In the genomic region with DNA sequence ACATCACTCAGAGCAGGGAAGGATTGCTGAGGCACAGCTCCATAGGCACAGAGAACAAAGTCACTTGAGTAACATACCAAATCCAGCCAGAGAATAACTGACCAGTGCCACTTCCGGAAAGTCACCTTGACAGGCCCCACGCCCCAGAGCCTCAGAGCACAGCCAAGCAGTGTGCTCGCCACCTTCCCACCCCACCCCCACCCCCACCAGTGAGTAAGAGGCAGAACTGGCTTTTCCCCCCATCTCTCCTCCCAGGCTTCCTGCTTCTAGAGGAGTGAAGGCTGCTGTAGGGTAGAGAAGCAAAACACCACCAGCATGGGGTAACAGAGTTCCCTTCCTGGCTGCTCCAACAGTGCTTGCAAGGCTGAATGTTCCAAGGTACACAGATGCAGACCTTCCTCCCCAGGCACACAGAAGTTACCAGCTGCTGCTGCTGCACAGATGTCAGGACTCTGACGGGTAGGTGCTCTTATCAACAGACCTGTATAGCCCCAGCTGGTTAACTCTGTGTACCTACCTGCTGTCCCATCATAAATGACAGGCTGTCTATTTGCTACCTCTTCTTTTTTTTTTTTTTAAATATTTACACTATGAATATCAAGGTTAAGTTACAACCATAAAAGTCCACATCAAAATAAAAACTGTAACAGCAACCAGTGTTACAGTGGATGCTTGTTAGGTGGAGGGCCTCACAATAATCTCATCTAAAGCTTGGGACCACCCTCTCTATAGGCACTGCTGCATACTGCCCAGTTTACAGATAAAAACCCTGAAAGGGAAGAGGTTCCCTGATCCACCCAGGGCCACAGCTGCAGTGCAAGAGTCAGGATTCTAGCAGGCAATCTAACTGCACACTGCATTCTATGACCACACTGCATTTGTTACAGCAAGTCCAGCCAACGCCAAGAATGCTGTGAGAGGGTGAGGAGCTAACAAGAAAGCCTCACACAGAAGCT, we compare ENCODE assay signal across 13 mouse cellular contexts. TPM values are rescaled to one million over a fixed set of nuclear protein-coding genes. Genes with fewer than 3 reads are reported as not detected.
DNase-seq lines count a peak whose midpoint lies in the region; ATAC-seq and TF ChIP-seq lines count a peak whose summit lies in the region.
"Had no signal": no experiment of that assay in that cellular context is flagged by ENCODE, and none has a peak within 500 bp of the region (broad histone marks: within the 10 kb centered on the region; RNA-seq: fewer than 3 reads in every experiment).

No protein-coding gene starts in this region.

- peaks cover 9 to 10% of the 10 kb centered on the region in 2 experiments for H3K36me3 ChIP-seq in MEL (ENCODE audit: control insufficient read depth in 1 of 2, insufficient read depth in 2 of 2, low read length in 2 of 2)
- H3K36me3 ChIP-seq in intestine, embryonic 16.5 days (ENCODE audit: control insufficient read depth, insufficient read depth, low read length), result peaks cover 11% of the 10 kb centered on the region
- peaks cover 31% of the 10 kb centered on the region for H3K36me3 ChIP-seq in stomach, embryonic 14.5 days (ENCODE audit: control insufficient read depth, insufficient read depth, low read length)
- H3K36me3 ChIP-seq in midbrain, embryonic 14.5 days (ENCODE audit: control insufficient read depth, insufficient read depth, low read length), result peaks cover 71% of the 10 kb centered on the region

- H3K9me3 ChIP-seq in MEL (replicated peaks; ENCODE audit: insufficient read depth, low read length), result no peaks in the 10 kb centered on the region
- no peaks in the 10 kb centered on the region for H3K9me3 ChIP-seq in intestine, embryonic 16.5 days (ENCODE audit: control insufficient read depth, low read length)
- H3K9me3 ChIP-seq in stomach, embryonic 14.5 days (ENCODE audit: control insufficient read depth, low read depth, low read length), result no peaks in the 10 kb centered on the region
- H3K9me3 ChIP-seq in midbrain, embryonic 14.5 days (ENCODE audit: control insufficient read depth, low read length), result no peaks in the 10 kb centered on the region
- H3K9me3 ChIP-seq: limb, embryonic 13.5 days; midbrain, embryonic 13.5 days had no signal

- H3K9ac ChIP-seq in MEL (ENCODE audit: control insufficient read depth, low read depth, low read length, poor library complexity, severe bottlenecking), result no peak overlapping the region
- no peak overlapping the region for H3K9ac ChIP-seq in intestine, embryonic 16.5 days (ENCODE audit: low read depth, low read length)
- H3K9ac ChIP-seq in stomach, embryonic 14.5 days (replicated peaks; ENCODE audit: low read depth, low read length), result no peak overlapping the region
- no peak overlapping the region for H3K9ac ChIP-seq in midbrain, embryonic 14.5 days (replicated peaks; ENCODE audit: low read length)
- H3K9ac ChIP-seq: limb, embryonic 13.5 days; midbrain, embryonic 13.5 days had no signal

- ATAC-seq in intestine, embryonic 16.5 days, result peak; percentile 92
- peak; percentile 59; the same call in 1 of the 2 replicates for ATAC-seq in stomach, embryonic 14.5 days (ENCODE audit: insufficient number of reproducible peaks, insufficient read depth, low FRiP score, low read depth)
- ATAC-seq in midbrain, embryonic 14.5 days (ENCODE audit: low FRiP score, low TSS enrichment), result no peak
- ATAC-seq: CD4-positive, CD25-positive, alpha-beta regulatory T cell, adult 4 months; midbrain, embryonic 13.5 days had no signal

- 49% methylated on average over 5 of the region's 5 CpGs for WGBS in intestine, embryonic 16.5 days
- WGBS in stomach, embryonic 14.5 days, result 61% methylated on average over 5 of the region's 5 CpGs
- WGBS in midbrain, embryonic 14.5 days, result 88% methylated on average over 5 of the region's 5 CpGs

- peak; percentile 12 for DNase-seq in kidney, adult 11 months
- no peak for DNase-seq in kidney, adult 18-20 months
- peak; percentile 7 for DNase-seq in MEL (ENCODE audit: low read depth, low spot score)
- DNase-seq in layer of hippocampus, adult 9-10 months (ENCODE audit: low spot score), result no peak
- DNase-seq in layer of hippocampus, adult 2 months (ENCODE audit: low spot score in 2 of 2), result no peak
- DNase-seq in midbrain, embryonic 14.5 days, result no peak
- DNase-seq: cerebellum, postnatal 36 days; gastrocnemius, postnatal 36 days had no signal

- no peak for TF ChIP-seq RAD21 in MEL (IDR thresholded peaks at IDR 0.05; ENCODE audit: low read depth, low read length)

- no peak for TF ChIP-seq CTCF in MEL (IDR thresholded peaks at IDR 0.05 in 2 of 3, conservative IDR thresholded peaks at IDR 0.05 in 1 of 3; ENCODE audit: control insufficient read depth in 1 of 3, insufficient read depth in 1 of 3, low read depth in 2 of 3, low read length in 3 of 3, poor library complexity in 1 of 3, severe bottlenecking in 1 of 3)
- no peak for TF ChIP-seq CTCF in layer of hippocampus, adult 2 months (conservative IDR thresholded peaks at IDR 0.05)

- TF ChIP-seq EP300 in MEL (IDR thresholded peaks at IDR 0.05; ENCODE audit: low read depth in 1 of 2, low read length in 2 of 2), result no peak

- no peak overlapping the region for H3K27ac ChIP-seq in MEL (ENCODE audit: control insufficient read depth, low read depth, low read length)
- H3K27ac ChIP-seq in intestine, embryonic 16.5 days (ENCODE audit: low read length), result 0 out of 2 replicates have a peak overlapping the region, but pooled peaks have one; percentile 4
- no peak overlapping the region for H3K27ac ChIP-seq in stomach, embryonic 14.5 days (ENCODE audit: low read length)
- no peak overlapping the region for H3K27ac ChIP-seq in layer of hippocampus, adult 2 months
- no peak overlapping the region for H3K27ac ChIP-seq in midbrain, embryonic 14.5 days (replicated peaks; ENCODE audit: low read depth, low read length)
- H3K27ac ChIP-seq: limb, embryonic 13.5 days; midbrain, embryonic 13.5 days had no signal

- no peak for TF ChIP-seq POLR2A in MEL (IDR thresholded peaks at IDR 0.05; ENCODE audit: control insufficient read depth in 1 of 2, insufficient read depth in 1 of 2, low read depth in 1 of 2, low read length in 2 of 2, poor library complexity in 1 of 2)

- H3K4me1 ChIP-seq in MEL (ENCODE audit: control insufficient read depth in 1 of 2, insufficient read depth in 2 of 2, low read length in 2 of 2), result peaks cover 0 to 5% of the 10 kb centered on the region in 2 experiments; a peak in 2 of 4 replicates
- 0 out of 2 replicates have a peak, but pooled peaks cover 3% of the 10 kb centered on the region for H3K4me1 ChIP-seq in intestine, embryonic 16.5 days (ENCODE audit: control insufficient read depth, insufficient read depth, low read length)
- H3K4me1 ChIP-seq in stomach, embryonic 14.5 days (ENCODE audit: control insufficient read depth, insufficient read depth, low read length), result no peaks in the 10 kb centered on the region
- no peaks in the 10 kb centered on the region for H3K4me1 ChIP-seq in midbrain, embryonic 14.5 days (ENCODE audit: control insufficient read depth, insufficient read depth, low read length)
- H3K4me1 ChIP-seq: midbrain, embryonic 13.5 days had no signal

- no peak overlapping the region for H3K4me2 ChIP-seq in intestine, embryonic 16.5 days (ENCODE audit: low read depth, low read length)
- H3K4me2 ChIP-seq in stomach, embryonic 14.5 days (replicated peaks; ENCODE audit: low read depth, low read length), result no peak overlapping the region
- no peak overlapping the region for H3K4me2 ChIP-seq in midbrain, embryonic 14.5 days (ENCODE audit: low read length)
- H3K4me2 ChIP-seq: limb, embryonic 13.5 days; midbrain, embryonic 13.5 days had no signal

- H3K27me3 ChIP-seq in MEL (ENCODE audit: control insufficient read depth in 1 of 2, insufficient read depth in 2 of 2, low read length in 2 of 2), result no peaks in the 10 kb centered on the region
- no peaks in the 10 kb centered on the region for H3K27me3 ChIP-seq in intestine, embryonic 16.5 days (replicated peaks; ENCODE audit: control insufficient read depth, insufficient read depth, low read length)
- no peaks in the 10 kb centered on the region for H3K27me3 ChIP-seq in stomach, embryonic 14.5 days (ENCODE audit: control insufficient read depth, insufficient read depth, low read length)
- no peaks in the 10 kb centered on the region for H3K27me3 ChIP-seq in midbrain, embryonic 14.5 days (ENCODE audit: control insufficient read depth, insufficient read depth, low read length)
- H3K27me3 ChIP-seq: limb, embryonic 13.5 days; midbrain, embryonic 13.5 days had no signal

- H3K79me2 ChIP-seq in MEL (ENCODE audit: control insufficient read depth, insufficient read depth, low read length, poor library complexity), result peaks cover 3% of the 10 kb centered on the region; the same call in 1 of the 2 replicates

- no peak overlapping the region for H3K4me3 ChIP-seq in MEL (ENCODE audit: control insufficient read depth in 1 of 2, insufficient read depth in 1 of 2, low read depth in 2 of 2, low read length in 2 of 2)
- no peak overlapping the region for H3K4me3 ChIP-seq in intestine, embryonic 16.5 days (ENCODE audit: low read length)
- H3K4me3 ChIP-seq in stomach, embryonic 14.5 days (ENCODE audit: low read depth, low read length), result no peak overlapping the region
- no peak overlapping the region for H3K4me3 ChIP-seq in layer of hippocampus, adult 2 months
- no peak overlapping the region for H3K4me3 ChIP-seq in midbrain, embryonic 14.5 days (replicated peaks; ENCODE audit: low read depth, low read length)
- H3K4me3 ChIP-seq: limb, embryonic 13.5 days; midbrain, embryonic 13.5 days had no signal

TF ChIP-seq in MEL, 35 proteins besides CTCF, POLR2A, EP300 and RAD21 (continues in another document):
- TF ChIP-seq NELFE (IDR thresholded peaks at IDR 0.05; ENCODE audit: low read depth, low read length) (no peak), ZC3H11A (IDR thresholded peaks at IDR 0.05; ENCODE audit: low read depth, low read length) (no peak), GABPA (IDR thresholded peaks at IDR 0.05; ENCODE audit: low read depth, low read length) (no peak), RCOR1 (IDR thresholded peaks at IDR 0.05; ENCODE audit: low read depth, low read length) (no peak), BHLHE40 (IDR thresholded peaks at IDR 0.05; ENCODE audit: borderline replicate concordance, low read depth, low read length) (no peak), GATA1 (IDR thresholded peaks at IDR 0.05; ENCODE audit: low read depth, low read length) (no peak), MAZ (IDR thresholded peaks at IDR 0.05; ENCODE audit: low read depth, low read length) (no peak), TBP (IDR thresholded peaks at IDR 0.05; ENCODE audit: low read depth, low read length) (no peak), ETS1 (IDR thresholded peaks at IDR 0.05; ENCODE audit: low read depth, low read length) (no peak), CHD2 (IDR thresholded peaks at IDR 0.05; ENCODE audit: low read length) (no peak)

RNA-seq across cellular contexts. Expression of a gene that starts 47.5 kb away (rescaled TPM):
- total RNA-seq in MEL (2012; rRNA removed), result 8.9 and 10.0 TPM in 2 replicates
- 10 to 100 TPM; 13.2 to 14.5 TPM for polyA plus RNA-seq in MEL (2012; ENCODE audit: insufficient read depth in 1 of 2, insufficient read length in 2 of 2, low read depth in 1 of 2, low replicate concordance in 2 of 2, missing spikeins in 1 of 2)
- polyA plus RNA-seq in intestine, embryonic 16.5 days (2015; fragmentation: Nextera tagmentation; extraction: Ambion mirVana), result 10.0 and 11.4 TPM in 2 replicates
- polyA plus RNA-seq in stomach, embryonic 14.5 days (2014; fragmentation: Nextera tagmentation; extraction: Ambion mirVana), result 14.7 and 15.0 TPM in 2 replicates
- 10 to 100 TPM; 69.1 to 75.6 TPM for total RNA-seq in layer of hippocampus, adult 2 months (2021)
- 11.9 and 13.3 TPM in 2 replicates for polyA plus RNA-seq in midbrain, embryonic 14.5 days (2014; fragmentation: Nextera tagmentation; extraction: Ambion mirVana)

Comparison
In these comparisons a context has a peak if more than half of its experiments do, and no peak if none do; other contexts are left out.
1. DNase-seq: peak in kidney, adult 11 months (single experiment) and MEL (single experiment); none in kidney, adult 18-20 months (single experiment), layer of hippocampus, adult 9-10 months (single experiment), layer of hippocampus, adult 2 months (0 of 2) and midbrain, embryonic 14.5 days (single experiment).